Mouse (Mus musculus) hindbrain, embryonic 11.5 days (tissue): Measurements from ENCODE around the gene Brf1. TPM values are rescaled to one million over a fixed set of nuclear protein-coding genes. Genes with fewer than 3 reads are reported as not detected.

Experiments used
- ATAC-seq: fragments of 200-750 bp; cut with Nextera tagmentation; 2 replicates; pipeline ENCODE4 v1.8.0; 2017; ENCODE audit warnings: mild to moderate bottlenecking, moderate TSS enrichment, moderate library complexity; ENCODE audit not compliant: low FRiP score
- DNase-seq: peaks from one replicate; pipeline ENCODE4 v3.0.0-alpha.2; 2015; ENCODE audit warnings: low spot score
- H3K27ac ChIP-seq: fragments of 300-500 bp; sonication (generic); 2 replicates; pipeline ENCODE4 v1.5.1; 2014; ENCODE audit warnings: mild to moderate bottlenecking, low read depth, low read length
- H3K27me3 ChIP-seq: fragments of 300-500 bp; sonication (generic); 2 replicates; pipeline ENCODE4 v1.6.1; 2014; ENCODE audit warnings: mild to moderate bottlenecking, low read length, moderate library complexity, mixed read lengths; ENCODE audit not compliant: control insufficient read depth, insufficient read depth
- H3K36me3 ChIP-seq: fragments of 300-500 bp; sonication (generic); 2 replicates; pipeline ENCODE4 v1.6.1; 2014; ENCODE audit warnings: mild to moderate bottlenecking, low read length, moderate library complexity, mixed read lengths; ENCODE audit not compliant: control insufficient read depth, insufficient read depth
- H3K4me1 ChIP-seq: fragments of 300-500 bp; sonication (generic); replicated peaks from 2 replicates; pipeline ENCODE4 v1.6.1; 2014; ENCODE audit warnings: low read length, mixed read lengths; ENCODE audit not compliant: control insufficient read depth, insufficient read depth
- H3K4me2 ChIP-seq: fragments of 300-500 bp; sonication (generic); replicated peaks from 2 replicates; pipeline ENCODE4 v1.6.1; 2014; ENCODE audit warnings: mild to moderate bottlenecking, low read depth, low read length
- H3K4me3 ChIP-seq: fragments of 300-500 bp; sonication (generic); 2 replicates; pipeline ENCODE4 v1.5.1; 2014; ENCODE audit warnings: low read depth, low read length
- H3K9ac ChIP-seq: fragments of 300-500 bp; sonication (generic); 2 replicates; pipeline ENCODE4 v1.6.1; 2014; ENCODE audit warnings: low read depth, low read length
- H3K9me3 ChIP-seq: fragments of 300-500 bp; sonication (generic); 2 replicates; pipeline ENCODE4 v1.6.1; 2016; ENCODE audit warnings: low read length; ENCODE audit not compliant: control insufficient read depth
- WGBS: fragments of 180-500 bp; shearing (Covaris S2); extraction: QIAGEN DNeasy Blood & Tissue Kit; methylation state at CpG from one replicate; pipeline ENCODE4 v1.1.7; 2014; 5-methylcytosine and 5-hydroxymethylcytosine counted together
- polyA plus RNA-seq: library from polyadenylated mRNA; unstranded; fragments of >200 nt; fragmentation: Nextera tagmentation; extraction: Ambion mirVana; gene quantifications from 2 replicates; pipeline ENCODE4 v1.2.1, GENCODE M21; 2014

The Brf1 gene
- polyA plus RNA-seq, 1 experiment from 2014 or later, result 57.8 TPM

GRCm38 (mm10) chr12:113036996-113037395 lies 36.5 kb upstream of the Brf1 start:
- H3K27ac ChIP-seq, result no peak overlapping the region
- no peak overlapping the region for H3K4me3 ChIP-seq
- H3K36me3 ChIP-seq, result no peaks in the 10 kb centered on the region
- peaks cover 8% of the 10 kb centered on the region; the same call in 1 of the 2 replicates for H3K4me1 ChIP-seq
- H3K9me3 ChIP-seq, result no peaks in the 10 kb centered on the region
- 91% methylated on average over 4 of the region's 4 CpGs for WGBS
- H3K4me2 ChIP-seq, result no peak overlapping the region
- H3K9ac ChIP-seq, result no peak overlapping the region
- H3K27me3 ChIP-seq, result no peaks in the 10 kb centered on the region
- DNase-seq (no peak), ATAC-seq (no peak)

- Histone ChIP-seq H3K36me3 (no peaks in the 10 kb centered on the region), H3K9ac (no peak overlapping the region), H3K9me3 (no peaks in the 10 kb centered on the region), H3K27ac (no peak overlapping the region), H3K4me2 (no peak overlapping the region), H3K4me1 (peaks cover 3% of the 10 kb centered on the region; the same call in 1 of the 2 replicates), H3K4me3 (no peak overlapping the region), H3K27me3 (no peaks in the 10 kb centered on the region)
- 93% methylated on average over 2 of the region's 2 CpGs for WGBS
- DNase-seq (no peak), ATAC-seq (no peak)
These were observed 34.6 kb upstream of the Brf1 start for GRCm38 (mm10) chr12:113035093-113035492.

GRCm38 (mm10) chr12:113032296-113033250 lies 32.1 kb upstream of the Brf1 start:
- H3K9me3 ChIP-seq, result no peaks in the 10 kb centered on the region
- no peak overlapping the region for H3K27ac ChIP-seq
- no peaks in the 10 kb centered on the region for H3K36me3 ChIP-seq
- peaks cover 3% of the 10 kb centered on the region; the same call in 1 of the 2 replicates for H3K4me1 ChIP-seq
- DNase-seq, result no peak
- 80% methylated on average over 11 of the region's 11 CpGs for WGBS
- no peaks in the 10 kb centered on the region for H3K27me3 ChIP-seq
- no peak overlapping the region for H3K9ac ChIP-seq
- H3K4me3 ChIP-seq, result no peak overlapping the region
- no peak; the same call in 1 of the 2 replicates for ATAC-seq
- H3K4me2 ChIP-seq, result no peak overlapping the region

GRCm38 (mm10) chr12:113031441-113031840 lies 30.9 kb upstream of the Brf1 start:
- no peaks in the 10 kb centered on the region for H3K9me3 ChIP-seq
- WGBS, result 94% methylated on average over 6 of the region's 6 CpGs
- no peak for DNase-seq
- H3K27ac ChIP-seq, result no peak overlapping the region
- no peaks in the 10 kb centered on the region for H3K27me3 ChIP-seq
- no peak overlapping the region for H3K4me2 ChIP-seq
- no peak overlapping the region for H3K9ac ChIP-seq
- peaks cover 3% of the 10 kb centered on the region; the same call in 1 of the 2 replicates for H3K4me1 ChIP-seq
- ATAC-seq, result no peak
- no peaks in the 10 kb centered on the region for H3K36me3 ChIP-seq
- no peak overlapping the region for H3K4me3 ChIP-seq

- no peak overlapping the region for H3K4me2 ChIP-seq
- no peak overlapping the region for H3K4me3 ChIP-seq
- H3K9ac ChIP-seq, result no peak overlapping the region
- DNase-seq (no peak), ATAC-seq (no peak)
- H3K27ac ChIP-seq, result no peak overlapping the region
- WGBS, result 89% methylated on average over 9 of the region's 9 CpGs
- no peaks in the 10 kb centered on the region for H3K36me3 ChIP-seq
- peaks cover 3% of the 10 kb centered on the region; the same call in 1 of the 2 replicates for H3K4me1 ChIP-seq
- H3K9me3 ChIP-seq, result no peaks in the 10 kb centered on the region
- H3K27me3 ChIP-seq, result no peaks in the 10 kb centered on the region
These were observed 30.5 kb upstream of the Brf1 start for GRCm38 (mm10) chr12:113030993-113031392.

GRCm38 (mm10) chr12:113030046-113030445 lies 29.5 kb upstream of the Brf1 start:
- H3K4me2 ChIP-seq, result no peak overlapping the region
- no peak overlapping the region for H3K9ac ChIP-seq
- no peaks in the 10 kb centered on the region for H3K36me3 ChIP-seq
- no peak overlapping the region for H3K4me3 ChIP-seq
- DNase-seq (no peak), ATAC-seq (no peak)
- no peak overlapping the region for H3K27ac ChIP-seq
- WGBS, result 75% methylated on average over 4 of the region's 4 CpGs
- no peaks in the 10 kb centered on the region for H3K27me3 ChIP-seq
- H3K9me3 ChIP-seq, result no peaks in the 10 kb centered on the region
- peaks cover 3% of the 10 kb centered on the region; the same call in 1 of the 2 replicates for H3K4me1 ChIP-seq

GRCm38 (mm10) chr12:113028898-113029297 lies 28.4 kb upstream of the Brf1 start:
- Histone ChIP-seq H3K9ac (no peak overlapping the region), H3K27ac (peak overlapping the region; percentile 74), H3K9me3 (no peaks in the 10 kb centered on the region), H3K4me3 (no peak overlapping the region), H3K4me2 (no peak overlapping the region), H3K27me3 (no peaks in the 10 kb centered on the region), H3K36me3 (no peaks in the 10 kb centered on the region), H3K4me1 (peaks cover 3% of the 10 kb centered on the region; the same call in 1 of the 2 replicates)
- WGBS, result 74% methylated on average over 9 of the region's 9 CpGs
- DNase-seq (peak; percentile 21), ATAC-seq (no peak)

GRCm38 (mm10) chr12:113028067-113028466 lies 27.6 kb upstream of the Brf1 start:
- no peak overlapping the region for H3K4me2 ChIP-seq
- H3K4me3 ChIP-seq, result no peak overlapping the region
- peaks cover 3% of the 10 kb centered on the region; the same call in 1 of the 2 replicates for H3K4me1 ChIP-seq
- H3K27me3 ChIP-seq, result no peaks in the 10 kb centered on the region
- H3K36me3 ChIP-seq, result no peaks in the 10 kb centered on the region
- no peaks in the 10 kb centered on the region for H3K9me3 ChIP-seq
- no peak overlapping the region for H3K9ac ChIP-seq
- ATAC-seq, result peak; percentile 73
- peak; percentile 37 for DNase-seq
- peak overlapping the region; percentile 74; the same call in 1 of the 2 replicates for H3K27ac ChIP-seq
- 52% methylated on average over 5 of the region's 5 CpGs for WGBS
